Mouse (Mus musculus): Measurements from ENCODE around the gene Nedd9. TPM values are rescaled to one million over a fixed set of nuclear protein-coding genes. Genes with fewer than 3 reads are reported as not detected.

The Nedd9 gene
- total and polyA plus RNA-seq, 3 experiments = 15.2 to 28.9 (median 26.7) TPM

DNA sequence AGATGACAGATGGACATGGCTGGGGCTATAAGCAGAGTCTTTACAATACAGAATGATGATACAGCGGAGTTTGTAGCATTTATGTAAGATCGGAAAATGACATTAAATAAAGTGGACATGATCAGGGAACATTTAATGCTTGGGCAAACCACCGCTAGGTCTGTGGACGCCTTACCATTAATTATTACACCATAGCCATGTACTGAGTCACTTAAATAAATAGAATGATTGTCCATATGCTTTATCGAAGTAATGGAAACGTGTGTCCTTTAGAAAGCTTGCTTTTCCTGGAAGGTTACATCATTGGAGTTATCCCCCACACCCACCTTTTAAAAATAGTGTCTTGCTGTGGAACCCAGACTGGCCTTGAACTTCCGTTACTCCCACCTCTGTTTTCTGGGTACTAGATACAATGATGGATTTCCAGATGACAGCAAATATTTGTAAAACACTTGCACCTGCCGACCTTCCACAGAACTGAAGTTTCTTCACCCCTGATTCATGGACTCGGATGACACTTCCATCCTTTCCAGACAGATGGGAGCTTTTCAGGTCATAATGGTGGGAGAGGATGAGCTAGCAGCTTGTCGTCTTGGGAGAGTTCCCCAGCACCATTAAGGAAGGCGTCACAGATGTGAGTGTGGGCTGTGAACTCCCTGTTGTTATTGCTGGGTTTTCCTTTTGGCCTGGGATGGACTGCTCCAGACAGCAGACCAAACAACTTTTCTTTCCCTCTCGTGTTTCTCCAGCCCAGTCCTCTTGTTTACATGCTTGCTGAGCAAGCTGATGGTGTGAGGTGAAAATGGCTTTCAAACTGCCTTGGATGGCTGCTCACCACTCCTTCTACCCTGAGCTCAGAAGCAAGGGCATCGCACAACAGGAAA, 76.7 kb downstream of the Nedd9 start:
- intact Hi-C loops (cut with DNase I) = no loop called here
- H3K79me2 ChIP-seq (replicated peaks; ENCODE audit: control insufficient read depth, insufficient read depth, low read length) = no peaks in the 10 kb centered on the region
- TF ChIP-seq EP300 (IDR thresholded peaks at IDR 0.05; ENCODE audit: insufficient read depth, low read depth, low read length) (no peak), POLR2A (IDR thresholded peaks at IDR 0.05; ENCODE audit: insufficient read depth, low read depth, low read length) (no peak), CTCF (IDR thresholded peaks at IDR 0.05) (no peak)
- WGBS = 61% methylated on average over 13 of the region's 13 CpGs
- no peak for DNase-seq
- peaks cover 4% of the 10 kb centered on the region for H3K4me1 ChIP-seq (ENCODE audit: control insufficient read depth, insufficient read depth, low read length)
- no peak overlapping the region for H3K27ac ChIP-seq
- H3K4me3 ChIP-seq = no peak overlapping the region
- no peaks in the 10 kb centered on the region for H3K36me3 ChIP-seq (ENCODE audit: control insufficient read depth, insufficient read depth, low read length)
- no peaks in the 10 kb centered on the region for H3K27me3 ChIP-seq (ENCODE audit: control insufficient read depth, insufficient read depth, low read length)
- H3K9ac ChIP-seq (ENCODE audit: low read depth, low read length) = no peak overlapping the region

DNA sequence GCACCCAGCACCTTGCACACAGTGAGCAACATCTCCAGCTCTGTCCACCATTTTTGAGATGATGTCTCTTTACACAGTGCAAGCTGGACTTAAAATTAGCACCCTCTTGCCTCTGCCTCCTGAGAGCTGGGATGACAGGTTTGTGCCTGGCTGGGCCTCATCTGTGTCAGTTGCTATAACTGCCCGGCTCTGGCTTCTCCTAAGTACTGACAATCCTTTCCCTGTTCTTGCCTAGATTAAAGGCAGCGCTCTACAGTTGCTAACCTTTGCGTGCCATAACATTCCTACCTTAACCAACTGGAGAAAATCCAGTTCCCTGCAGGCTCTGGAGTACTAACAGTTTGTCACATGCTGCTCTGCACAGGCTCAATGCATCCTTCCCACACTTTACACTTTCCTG, 77.9 kb downstream of the Nedd9 start:
- intact Hi-C loops (cut with DNase I) = no loop called here
- no peak overlapping the region for H3K4me3 ChIP-seq
- H3K9ac ChIP-seq (ENCODE audit: low read depth, low read length) = no peak overlapping the region
- H3K79me2 ChIP-seq (replicated peaks; ENCODE audit: control insufficient read depth, insufficient read depth, low read length) = no peaks in the 10 kb centered on the region
- 94% methylated on average over 3 of the region's 3 CpGs for WGBS
- no peaks in the 10 kb centered on the region for H3K36me3 ChIP-seq (ENCODE audit: control insufficient read depth, insufficient read depth, low read length)
- DNase-seq = no peak
- no peak overlapping the region for H3K27ac ChIP-seq
- no peak for TF ChIP-seq POLR2A (IDR thresholded peaks at IDR 0.05; ENCODE audit: insufficient read depth, low read depth, low read length)
- no peak for TF ChIP-seq CTCF (IDR thresholded peaks at IDR 0.05)
- no peak for TF ChIP-seq EP300 (IDR thresholded peaks at IDR 0.05; ENCODE audit: insufficient read depth, low read depth, low read length)
- H3K4me1 ChIP-seq (ENCODE audit: control insufficient read depth, insufficient read depth, low read length) = peaks cover 4% of the 10 kb centered on the region
- no peaks in the 10 kb centered on the region for H3K27me3 ChIP-seq (ENCODE audit: control insufficient read depth, insufficient read depth, low read length)

DNA sequence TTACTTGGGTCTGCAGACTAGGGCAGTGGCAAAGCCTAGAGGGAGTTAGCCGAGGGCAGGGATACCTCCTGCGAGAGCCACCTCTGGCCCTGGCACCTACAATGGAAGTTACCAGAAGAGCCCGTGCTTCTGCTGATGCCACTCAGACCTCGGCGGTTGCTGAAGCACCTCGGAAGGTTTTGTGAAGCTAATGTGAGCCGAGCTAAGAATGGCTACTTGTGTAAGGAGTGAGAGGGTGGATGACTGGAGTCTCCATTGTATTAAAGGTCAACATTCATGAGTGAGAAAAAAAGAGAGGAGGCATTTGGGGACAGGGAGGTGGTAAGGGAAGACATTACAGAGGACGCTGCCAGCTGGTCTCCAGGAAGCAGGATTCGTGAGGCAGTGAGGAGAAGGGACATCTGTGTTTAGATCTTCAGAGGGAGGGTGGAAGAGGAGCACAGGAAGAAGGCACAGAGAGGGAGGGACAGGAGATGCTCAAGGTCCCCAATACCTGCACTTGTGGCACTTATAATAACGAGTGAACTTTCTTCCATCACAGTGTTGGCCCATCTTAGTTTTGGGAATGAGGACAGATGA, 78.7 kb downstream of the Nedd9 start:
- no peaks in the 10 kb centered on the region for H3K27me3 ChIP-seq (ENCODE audit: control insufficient read depth, insufficient read depth, low read length)
- no peak for DNase-seq
- peaks cover 5% of the 10 kb centered on the region for H3K4me1 ChIP-seq (ENCODE audit: control insufficient read depth, insufficient read depth, low read length)
- no peaks in the 10 kb centered on the region for H3K36me3 ChIP-seq (ENCODE audit: control insufficient read depth, insufficient read depth, low read length)
- H3K4me3 ChIP-seq = no peak overlapping the region
- no peak overlapping the region for H3K9ac ChIP-seq (ENCODE audit: low read depth, low read length)
- no peak for TF ChIP-seq EP300 (IDR thresholded peaks at IDR 0.05; ENCODE audit: insufficient read depth, low read depth, low read length)
- intact Hi-C loops (cut with DNase I) = no loop called here
- no peaks in the 10 kb centered on the region for H3K79me2 ChIP-seq (replicated peaks; ENCODE audit: control insufficient read depth, insufficient read depth, low read length)
- no peak overlapping the region for H3K27ac ChIP-seq
- 85% methylated on average over 10 of the region's 10 CpGs for WGBS

DNA sequence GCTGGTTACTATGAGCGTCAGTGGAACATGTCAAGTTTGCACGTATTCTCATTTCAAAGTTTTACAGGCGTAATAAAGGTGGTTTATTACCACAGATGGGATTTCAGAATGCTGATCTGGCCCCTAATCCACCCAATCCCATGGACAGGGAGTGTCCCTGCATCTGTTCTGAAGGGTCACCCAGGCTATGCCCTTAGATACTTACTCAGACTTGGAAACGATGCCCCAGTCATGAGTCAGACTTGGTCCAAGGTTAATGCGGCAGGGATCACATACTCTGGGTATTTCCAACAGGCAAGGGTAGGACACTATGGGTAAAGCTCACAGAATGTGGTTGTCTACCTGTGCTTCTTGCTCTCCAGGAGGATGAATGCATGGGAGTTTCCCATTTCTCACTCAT, 82.2 kb downstream of the Nedd9 start:
- no peak overlapping the region for H3K9ac ChIP-seq (ENCODE audit: low read depth, low read length)
- intact Hi-C loops (cut with DNase I) = no loop called here
- H3K4me1 ChIP-seq (ENCODE audit: control insufficient read depth, insufficient read depth, low read length) = peaks cover 3% of the 10 kb centered on the region
- no peak for TF ChIP-seq POLR2A (IDR thresholded peaks at IDR 0.05; ENCODE audit: insufficient read depth, low read depth, low read length)
- TF ChIP-seq EP300 (IDR thresholded peaks at IDR 0.05; ENCODE audit: insufficient read depth, low read depth, low read length) = no peak
- TF ChIP-seq CTCF (IDR thresholded peaks at IDR 0.05) = no peak
- WGBS = 95% methylated on average over 5 of the region's 5 CpGs
- DNase-seq = no peak
- no peak overlapping the region for H3K27ac ChIP-seq
- H3K36me3 ChIP-seq (ENCODE audit: control insufficient read depth, insufficient read depth, low read length) = no peaks in the 10 kb centered on the region
- H3K27me3 ChIP-seq (ENCODE audit: control insufficient read depth, insufficient read depth, low read length) = no peaks in the 10 kb centered on the region
- H3K79me2 ChIP-seq (replicated peaks; ENCODE audit: control insufficient read depth, insufficient read depth, low read length) = no peaks in the 10 kb centered on the region
- no peak overlapping the region for H3K4me3 ChIP-seq

DNA sequence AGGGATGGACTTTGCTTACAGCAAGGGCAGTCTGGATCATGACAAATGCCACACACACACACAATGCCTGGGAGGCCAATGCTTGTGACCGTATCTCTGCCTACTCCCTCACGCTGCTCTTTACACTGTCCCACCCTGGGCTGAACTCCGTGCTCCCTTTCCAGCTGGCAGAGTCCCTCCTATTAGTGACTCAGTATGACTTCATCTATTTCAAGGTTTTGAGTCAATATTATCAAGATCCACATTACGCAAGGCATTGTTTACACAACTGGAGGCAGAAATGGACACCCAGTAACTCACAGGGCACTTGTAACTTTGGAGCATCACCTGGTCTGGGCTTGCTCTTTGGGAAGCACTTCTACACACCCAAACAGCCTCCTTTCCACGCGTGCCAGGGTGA, 83.3 kb downstream of the Nedd9 start:
- intact Hi-C loops (cut with DNase I) = no loop called here
- H3K27me3 ChIP-seq (ENCODE audit: control insufficient read depth, insufficient read depth, low read length) = no peaks in the 10 kb centered on the region
- TF ChIP-seq POLR2A (IDR thresholded peaks at IDR 0.05; ENCODE audit: insufficient read depth, low read depth, low read length) = no peak
- TF ChIP-seq CTCF (IDR thresholded peaks at IDR 0.05) = no peak
- 0 out of 2 replicates have a peak, but pooled peaks have one; percentile 24 for TF ChIP-seq EP300 (IDR thresholded peaks at IDR 0.05; ENCODE audit: insufficient read depth, low read depth, low read length)

DNA sequence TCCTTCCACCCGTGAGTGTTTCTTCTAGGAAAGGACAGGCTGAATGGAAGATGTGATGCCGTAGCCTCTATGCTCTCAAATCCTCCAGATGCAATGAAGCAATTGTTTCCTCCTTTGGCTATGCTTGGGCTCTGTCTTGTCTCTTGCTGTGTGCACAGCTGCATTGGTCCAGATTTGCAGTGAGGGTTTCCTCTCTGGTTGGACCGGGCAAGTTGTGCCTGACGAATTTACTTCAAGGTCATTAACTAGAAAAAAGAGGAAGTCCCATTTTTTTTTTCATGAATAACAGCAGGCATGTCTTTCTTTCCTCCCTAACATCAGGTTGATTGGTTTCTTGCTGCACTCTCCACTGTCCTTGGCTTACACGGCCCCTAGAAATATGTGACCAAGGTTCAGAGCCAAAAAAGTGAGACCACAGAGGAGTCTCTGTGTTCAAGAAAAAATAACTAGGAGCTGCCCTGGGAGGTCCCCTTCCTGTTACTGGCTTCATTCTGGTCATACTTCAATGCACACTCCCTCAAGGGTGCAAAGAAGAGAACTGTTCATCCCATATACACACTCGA, 84.6 kb downstream of the Nedd9 start:
- no peaks in the 10 kb centered on the region for H3K79me2 ChIP-seq (replicated peaks; ENCODE audit: control insufficient read depth, insufficient read depth, low read length)
- H3K4me3 ChIP-seq = no peak overlapping the region
- H3K9ac ChIP-seq (ENCODE audit: low read depth, low read length) = no peak overlapping the region
- peaks cover 3% of the 10 kb centered on the region for H3K4me1 ChIP-seq (ENCODE audit: control insufficient read depth, insufficient read depth, low read length)
- no peaks in the 10 kb centered on the region for H3K36me3 ChIP-seq (ENCODE audit: control insufficient read depth, insufficient read depth, low read length)
- H3K27me3 ChIP-seq (ENCODE audit: control insufficient read depth, insufficient read depth, low read length) = no peaks in the 10 kb centered on the region
- TF ChIP-seq CTCF (IDR thresholded peaks at IDR 0.05) (no peak), POLR2A (IDR thresholded peaks at IDR 0.05; ENCODE audit: insufficient read depth, low read depth, low read length) (no peak), EP300 (IDR thresholded peaks at IDR 0.05; ENCODE audit: insufficient read depth, low read depth, low read length) (no peak)
- intact Hi-C loops (cut with DNase I) = no loop called here
- WGBS = 35% methylated on average over 6 of the region's 6 CpGs
- DNase-seq = no peak
- H3K27ac ChIP-seq = no peak overlapping the region

More for the DNA sequence above, 83.3 kb downstream of the Nedd9 start:
- Histone ChIP-seq H3K36me3 (ENCODE audit: control insufficient read depth, insufficient read depth, low read length) (no peaks in the 10 kb centered on the region), H3K4me1 (ENCODE audit: control insufficient read depth, insufficient read depth, low read length) (peaks cover 3% of the 10 kb centered on the region), H3K4me3 (no peak overlapping the region), H3K9ac (ENCODE audit: low read depth, low read length) (no peak overlapping the region), H3K79me2 (replicated peaks; ENCODE audit: control insufficient read depth, insufficient read depth, low read length) (no peaks in the 10 kb centered on the region), H3K27ac (no peak overlapping the region)
- 64% methylated on average over 6 of the region's 6 CpGs for WGBS
- peak; percentile 41 to 64 for DNase-seq
